Mouse (Mus musculus) brain, adult 2 months (tissue): ENCODE results near the gene Ppp1r15b.

Source experiments
- DNase-seq: peaks from one replicate; pipeline ENCODE4 v3.0.0; 2011; ENCODE audit warnings: low read depth, low spot score

The Ppp1r15b gene

DNA sequence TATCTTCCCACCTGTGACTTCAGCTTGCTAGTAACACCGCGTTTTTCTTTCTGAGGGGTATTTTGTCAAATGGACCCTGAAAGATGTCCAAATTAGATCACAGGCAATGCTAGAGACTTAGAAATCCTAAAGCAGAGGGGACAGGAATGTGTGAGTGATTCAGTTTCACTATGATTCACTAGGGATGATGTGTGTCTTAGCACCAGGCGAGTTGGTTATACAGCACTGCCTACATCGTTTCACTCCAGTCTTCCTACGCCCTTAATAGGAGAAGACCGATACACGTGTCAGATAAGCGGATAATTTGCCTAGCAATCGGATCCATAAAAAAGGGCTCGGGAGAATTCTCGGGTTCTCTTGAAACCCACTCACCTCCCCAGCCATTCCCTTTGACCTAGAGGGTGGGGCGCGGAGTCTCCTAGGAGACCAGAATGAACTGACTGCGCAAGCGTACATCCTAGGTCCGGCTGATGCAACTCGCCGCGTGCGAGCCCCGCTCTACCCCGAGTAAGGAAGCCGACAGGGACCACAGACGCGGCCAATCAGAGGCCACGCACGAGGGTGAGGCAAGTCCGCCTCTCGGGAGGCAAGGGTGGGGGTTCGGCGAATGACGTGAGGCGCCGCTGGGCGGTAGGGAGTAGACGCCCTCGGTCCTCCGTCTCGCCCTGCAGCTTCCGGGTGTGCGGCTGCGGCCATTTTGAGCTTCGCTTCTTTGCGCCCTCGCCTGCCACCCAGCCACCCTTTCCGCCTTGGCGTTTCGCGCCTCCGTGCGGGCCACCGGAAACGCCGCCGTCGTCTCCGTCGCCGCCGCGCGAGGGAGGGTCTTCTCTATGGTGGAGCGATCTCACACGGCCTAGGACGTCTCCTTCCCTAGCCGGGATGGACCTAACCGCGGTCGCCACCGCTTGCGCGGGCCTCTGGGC lies at the start of gene Ppp1r15b:
Gene Ppp1r15b, plus strand, starts transcription at position 506 of the 923 bp plus-strand sequence.
- DNase-seq: peak; percentile 100

DNA sequence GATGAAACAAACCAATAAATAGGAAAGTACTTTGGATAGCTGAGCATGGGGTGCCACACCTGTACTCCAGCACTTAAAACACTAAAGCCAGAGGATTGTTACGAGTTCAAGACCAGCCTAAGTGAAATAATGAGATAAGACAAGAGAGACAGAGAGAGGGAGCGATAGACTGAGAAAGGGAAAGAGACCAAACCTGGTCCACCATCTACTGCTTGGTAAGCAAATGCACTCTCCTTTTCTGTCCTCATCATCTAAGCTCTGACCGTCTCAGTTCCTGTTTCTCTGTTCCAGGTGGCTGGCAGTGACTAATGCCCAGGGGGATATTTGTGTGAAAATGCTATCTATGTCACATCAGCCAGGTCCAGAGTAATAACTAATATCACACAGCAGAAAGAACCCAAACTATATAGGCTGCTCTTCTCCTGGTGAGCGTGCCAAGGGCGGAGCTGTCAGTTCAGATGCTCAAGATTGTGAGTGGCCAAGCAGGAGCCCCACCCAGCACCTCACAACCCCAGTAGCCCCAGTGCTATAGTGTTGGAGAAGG lies 47.9 kb upstream of the Ppp1r15b start:
- no peak for DNase-seq

DNA sequence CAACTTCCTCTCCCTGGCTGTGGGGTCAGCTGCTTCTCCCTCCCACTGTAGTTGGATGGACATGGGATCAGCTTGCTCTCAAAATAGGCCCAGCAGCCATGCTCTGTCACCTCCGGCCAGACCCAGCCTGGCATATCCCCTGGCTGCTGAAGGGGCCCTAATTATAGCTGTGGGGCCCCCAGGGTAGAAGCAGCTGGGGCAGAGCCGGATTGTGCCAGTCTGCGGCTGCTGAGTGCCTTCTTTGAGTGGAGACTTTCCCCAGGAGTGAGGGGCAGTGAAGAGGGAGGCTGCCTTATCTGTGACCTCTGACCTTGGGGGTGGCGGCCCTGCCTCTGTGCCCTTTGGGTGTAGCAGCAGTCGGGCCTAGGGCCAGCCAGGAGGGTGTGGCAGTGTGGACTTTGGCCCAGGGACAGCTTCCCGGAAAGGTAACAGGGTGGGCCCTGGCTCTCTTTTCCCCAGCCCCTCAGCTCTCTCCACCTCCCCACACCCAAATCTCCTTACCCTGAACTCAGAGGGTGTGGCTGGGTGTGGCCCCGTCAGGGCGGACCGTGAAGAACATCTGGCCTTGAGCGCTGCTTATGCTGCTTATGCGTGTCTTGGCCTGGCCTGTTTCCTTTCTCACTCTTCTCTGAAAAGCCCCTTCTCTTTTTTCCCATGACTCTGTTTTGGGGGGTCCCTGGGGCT lies 46.9 kb upstream of the Ppp1r15b start:
- DNase-seq: no peak

DNA sequence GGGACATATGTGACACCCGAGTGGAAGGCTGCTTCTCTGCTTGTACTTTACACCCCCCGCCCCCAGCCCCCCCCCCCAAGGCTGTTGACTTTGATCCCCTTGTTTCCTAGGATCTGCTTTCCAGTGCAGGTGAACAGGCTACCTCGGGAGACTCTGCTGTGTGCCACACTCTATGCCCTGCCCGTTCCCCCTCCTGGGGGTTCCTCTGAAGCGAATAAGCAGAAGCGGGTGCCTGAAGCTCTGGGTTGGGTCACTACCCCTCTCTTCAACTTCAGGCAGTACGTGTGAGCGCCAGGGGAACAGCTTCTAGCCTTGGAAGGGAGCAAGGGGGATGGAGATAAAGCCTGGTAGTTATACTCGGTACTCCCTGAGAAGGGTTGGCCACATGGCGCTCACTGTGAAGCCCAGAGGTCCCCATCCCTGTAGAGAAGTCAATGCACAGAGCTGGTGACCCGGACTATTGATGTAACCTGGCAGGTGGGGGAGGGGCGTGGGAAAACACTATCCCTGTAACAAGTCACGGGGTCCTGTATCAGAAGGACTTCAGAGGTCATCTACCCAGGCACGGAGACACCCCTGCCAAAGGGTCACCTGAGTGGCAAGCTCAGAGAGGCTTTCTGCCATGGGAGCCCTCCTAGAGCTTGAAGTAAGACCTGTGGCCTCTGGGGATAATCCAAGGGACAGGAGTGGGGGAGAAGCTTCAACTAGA lies 46.1 kb upstream of the Ppp1r15b start:
- DNase-seq: no peak

DNA sequence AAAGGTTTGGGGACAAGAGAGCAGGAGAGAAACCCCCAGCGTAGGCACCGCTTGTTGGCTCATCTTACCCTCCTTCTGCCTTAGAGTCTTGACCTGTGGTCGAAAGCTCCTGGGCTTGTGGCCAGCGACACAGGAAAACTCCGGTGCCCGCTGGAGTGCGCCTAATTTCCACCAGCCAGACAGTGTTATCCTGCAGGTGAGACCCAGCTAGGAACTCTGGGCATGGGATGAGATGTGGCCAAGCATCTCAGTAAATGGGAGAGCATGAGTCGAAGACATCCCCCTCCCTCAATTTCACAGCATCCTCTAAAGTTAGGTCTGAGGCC lies 45.6 kb upstream of the Ppp1r15b start:
- DNase-seq: no peak

DNA sequence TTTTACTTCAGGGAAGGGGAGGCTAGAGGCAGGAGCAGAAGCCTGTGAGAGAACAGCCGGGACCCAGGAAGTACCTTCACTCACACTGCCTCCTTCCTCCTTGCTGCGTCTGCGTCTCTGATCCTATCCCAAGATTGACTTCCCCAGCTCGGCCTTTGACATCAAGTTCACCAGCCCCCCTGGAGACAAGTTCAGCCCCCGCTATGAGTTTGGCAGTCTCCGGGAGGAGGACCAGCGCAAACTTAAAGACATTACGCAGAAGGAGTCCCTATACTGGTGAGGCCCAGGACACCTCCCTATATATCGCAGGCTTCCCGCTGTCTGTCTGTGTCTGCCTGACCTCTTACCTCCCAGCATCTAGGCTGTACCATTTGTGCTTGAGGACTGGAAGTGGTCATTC lies 44.1 kb upstream of the Ppp1r15b start:
- no peak for DNase-seq

DNA sequence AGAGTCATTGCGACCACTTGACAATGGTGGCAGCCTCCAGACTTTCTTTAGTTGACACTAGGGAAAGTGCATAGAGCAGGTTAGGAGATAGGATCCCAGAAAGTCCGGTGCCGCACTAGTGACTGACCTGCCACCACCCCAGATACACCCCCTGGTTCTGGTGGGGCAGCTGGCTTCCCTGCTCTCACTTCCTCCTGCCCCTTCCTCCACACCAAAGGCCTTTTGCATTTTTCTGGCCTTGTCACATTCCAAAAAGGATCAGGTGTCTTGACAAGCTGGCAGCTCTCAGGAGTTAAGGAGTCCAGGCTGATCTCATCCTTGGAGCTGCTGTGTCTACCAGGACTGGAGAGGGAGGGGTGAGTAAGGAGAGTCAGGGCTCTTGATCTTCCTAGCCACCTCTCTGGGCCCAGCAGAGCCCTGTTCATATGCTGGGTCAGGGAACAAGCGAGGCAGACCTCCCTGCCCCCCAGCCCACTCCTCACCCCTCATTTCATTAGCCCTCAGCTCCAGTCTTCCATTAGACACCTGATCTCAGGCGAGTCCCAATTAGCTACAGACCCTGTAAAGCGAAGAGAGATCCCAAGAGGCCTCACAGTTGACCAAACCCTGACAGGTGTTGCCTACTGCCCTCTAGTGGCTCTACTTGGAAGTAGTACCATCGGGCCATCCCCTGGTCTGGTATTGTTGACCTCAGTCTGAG lies 43.6 kb upstream of the Ppp1r15b start:
- DNase-seq: peak; percentile 81

DNA sequence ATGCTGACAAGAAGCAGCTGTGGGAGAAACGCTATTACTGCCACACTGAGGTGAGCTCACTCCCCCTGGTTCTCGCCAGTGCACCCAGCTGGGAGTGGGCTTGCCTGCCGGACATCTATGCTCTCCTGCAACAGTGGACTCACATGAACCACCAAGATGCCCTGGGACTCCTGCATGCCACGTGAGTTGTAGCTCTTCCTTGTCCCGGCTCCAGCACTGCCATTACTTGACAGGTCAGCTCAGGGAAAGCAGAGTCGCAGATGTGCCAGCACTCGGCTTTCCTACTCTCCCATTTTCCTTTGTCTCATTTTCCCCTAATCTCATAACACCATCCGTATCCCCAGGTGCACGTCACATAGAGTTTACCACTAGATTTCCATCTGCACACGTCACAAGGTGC lies 42.7 kb upstream of the Ppp1r15b start:
- DNase-seq: no peak

DNA sequence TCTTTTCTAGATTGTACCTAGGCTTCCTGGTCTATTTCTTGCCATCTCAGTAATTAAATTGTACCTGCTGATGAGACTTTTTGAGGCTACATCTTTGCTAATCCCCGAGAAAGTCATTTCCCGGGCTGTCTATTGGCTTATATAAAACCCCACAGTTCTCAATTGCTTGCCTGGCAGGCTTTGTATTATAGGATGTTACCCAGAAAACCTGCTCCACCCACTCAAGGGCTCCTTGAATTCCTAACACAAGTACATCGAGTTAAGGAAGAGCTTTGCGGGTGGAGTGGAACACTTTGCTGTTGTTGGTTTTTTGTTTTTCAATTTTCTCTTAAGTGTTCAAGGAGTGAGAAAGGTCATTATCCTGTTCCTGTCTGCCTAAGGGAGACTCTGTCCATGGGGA lies 41.5 kb upstream of the Ppp1r15b start:
- peak; percentile 62 for DNase-seq

DNA sequence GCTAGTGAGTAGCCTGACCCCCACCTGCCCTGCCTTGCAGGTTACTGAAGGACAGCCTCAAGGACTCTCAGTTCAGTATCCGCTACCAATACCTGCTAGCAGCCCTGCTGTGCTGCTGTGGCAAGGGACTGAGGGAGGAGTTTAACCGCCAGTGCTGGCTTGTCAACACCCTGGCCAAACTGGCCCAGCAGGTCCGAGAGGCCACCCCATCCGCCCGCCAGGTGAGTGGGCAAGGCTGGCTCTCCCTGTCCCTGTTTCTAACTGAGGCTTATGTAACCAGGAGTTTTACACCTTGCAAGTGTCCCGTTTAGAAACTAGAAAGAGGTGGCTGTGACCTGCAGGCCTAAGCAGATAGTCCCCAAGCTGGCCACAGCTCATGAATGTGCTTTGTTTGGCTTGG lies 40.3 kb upstream of the Ppp1r15b start:
- DNase-seq: no peak

DNA sequence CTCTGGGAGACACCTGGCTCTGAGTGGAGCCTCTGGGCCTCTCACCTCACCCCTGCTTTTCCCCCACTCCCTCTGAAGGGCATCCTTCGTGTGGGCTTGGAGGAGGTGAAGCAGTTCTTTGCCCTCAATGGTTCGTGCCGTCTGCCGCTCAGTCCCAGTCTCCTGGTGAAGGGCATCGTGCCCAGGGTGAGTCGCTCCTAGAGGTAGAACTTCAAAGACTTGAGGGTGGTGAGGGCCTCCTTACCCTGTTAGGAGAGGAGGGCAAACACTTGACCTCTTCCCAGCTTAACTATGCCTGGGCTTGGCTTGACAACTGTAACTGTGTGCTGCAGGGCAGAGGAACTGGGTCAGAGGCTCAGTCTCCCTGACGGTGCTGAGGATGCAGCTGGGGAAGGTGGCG lies 39.5 kb upstream of the Ppp1r15b start:
- no peak for DNase-seq

DNA sequence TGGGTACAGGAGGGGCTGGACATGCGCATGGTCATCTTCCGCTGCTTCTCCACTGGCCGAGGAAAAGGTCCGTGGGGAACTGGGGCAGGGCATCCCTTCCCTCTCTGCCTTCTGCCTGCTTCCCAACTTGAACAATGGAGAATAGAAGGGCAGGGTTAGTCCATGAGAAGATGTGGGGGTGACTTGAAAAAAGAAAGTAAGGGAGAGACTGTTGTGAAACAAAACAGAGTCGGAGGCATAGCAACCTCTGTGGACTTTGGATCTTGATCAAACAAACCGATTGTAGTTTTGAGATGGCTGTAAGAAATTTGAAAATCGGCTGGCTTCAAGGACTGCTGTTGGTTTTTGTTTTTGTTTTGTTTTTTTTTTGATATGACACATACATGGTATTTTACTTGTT lies 37.2 kb upstream of the Ppp1r15b start:
- DNase-seq: no peak

DNA sequence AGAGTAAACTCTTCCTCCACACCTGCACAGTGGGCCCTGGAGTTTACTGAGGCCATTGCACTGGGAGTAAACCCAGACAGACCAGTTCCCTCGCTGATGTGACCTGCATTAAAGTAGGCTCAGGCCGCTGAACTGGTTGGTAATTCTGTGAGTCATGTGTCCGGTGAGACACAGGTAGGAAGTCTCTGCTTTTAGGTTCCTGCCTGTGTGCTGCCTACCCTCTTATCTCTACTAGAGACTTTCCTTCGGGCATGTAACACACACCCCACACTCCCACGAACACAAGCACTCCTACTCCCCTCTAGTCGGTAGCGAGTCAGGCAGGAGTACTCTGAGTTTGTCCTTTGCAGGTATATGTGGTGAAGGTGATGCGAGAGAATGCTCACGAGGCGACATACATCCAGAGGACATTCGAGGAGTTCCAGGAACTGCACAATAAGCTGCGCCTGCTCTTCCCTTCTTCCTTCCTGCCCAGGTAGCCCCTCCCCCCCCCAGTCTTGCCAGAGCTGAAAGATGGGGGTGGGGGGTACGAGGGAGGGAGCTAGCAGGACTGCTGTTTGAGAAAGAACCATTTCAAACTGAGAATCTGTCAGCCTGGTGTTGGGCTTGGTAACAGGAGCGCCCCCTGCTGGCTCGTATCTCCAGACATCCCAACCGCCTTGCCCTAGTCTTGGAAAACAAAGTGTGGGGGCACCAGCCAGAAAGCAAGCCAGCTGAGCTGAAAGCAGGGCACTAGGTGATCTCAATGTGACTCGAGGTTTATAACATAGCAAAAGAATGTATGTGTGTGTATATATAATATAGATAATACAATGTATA lies 29.8 kb upstream of the Ppp1r15b start:
- DNase-seq: peak; percentile 87

DNA sequence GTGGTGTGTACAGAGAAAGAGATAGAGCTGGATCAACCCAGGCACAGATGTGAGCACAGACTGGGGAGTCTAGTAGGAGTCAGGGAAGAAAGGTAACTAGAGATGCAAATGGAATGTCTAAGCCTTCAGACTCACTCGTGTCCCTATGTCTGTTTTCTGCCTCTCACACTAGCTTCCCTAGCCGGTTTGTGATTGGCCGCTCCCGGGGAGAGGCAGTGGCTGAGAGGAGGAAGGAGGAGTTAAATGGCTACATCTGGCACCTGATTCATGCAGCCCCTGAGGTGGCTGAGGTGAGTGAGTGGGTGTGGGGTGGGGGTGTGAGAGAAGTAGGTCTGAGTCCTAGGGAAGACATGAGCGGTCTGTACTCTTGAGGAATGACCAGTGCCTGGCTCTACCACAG lies 28.8 kb upstream of the Ppp1r15b start:
- no peak for DNase-seq

DNA sequence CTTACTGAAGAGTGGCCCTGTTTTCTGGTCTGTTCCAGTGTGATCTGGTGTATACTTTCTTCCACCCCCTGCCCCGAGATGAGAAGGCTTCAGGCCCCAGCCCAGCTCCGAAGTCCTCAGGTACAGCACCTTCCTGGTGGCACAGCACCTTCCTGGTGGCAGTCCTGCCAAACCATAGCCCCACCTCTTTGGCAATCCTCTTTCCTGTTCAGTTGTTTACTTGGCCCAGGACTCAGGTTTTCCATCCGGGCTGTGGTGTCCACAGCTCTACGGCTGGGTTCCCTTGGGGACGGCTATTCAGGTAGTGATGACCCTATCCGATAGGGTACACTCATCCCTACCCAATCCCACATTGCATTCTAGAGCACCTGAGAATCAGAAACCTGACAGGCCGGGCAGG lies 27.6 kb upstream of the Ppp1r15b start:
- no peak for DNase-seq

DNA sequence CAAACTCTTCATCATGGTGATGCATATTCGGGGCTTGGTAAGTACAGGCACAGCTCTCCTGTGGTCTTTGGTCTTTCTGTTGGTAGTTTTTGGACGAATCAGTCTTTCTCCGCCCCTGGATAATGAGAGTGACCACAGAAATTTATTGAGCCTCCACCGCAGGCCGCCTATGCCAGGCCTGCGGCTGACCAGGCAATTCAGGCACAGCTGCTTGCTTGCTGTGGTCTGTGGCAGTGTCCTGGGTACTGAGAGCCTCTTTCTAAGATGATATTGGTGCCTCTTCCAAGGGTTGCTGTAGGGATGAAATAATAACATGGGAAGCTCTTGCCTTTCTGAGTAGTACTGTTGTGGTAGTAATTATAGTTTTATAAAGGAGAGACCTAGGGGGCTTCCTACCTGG lies 27.1 kb upstream of the Ppp1r15b start:
- no peak for DNase-seq

DNA sequence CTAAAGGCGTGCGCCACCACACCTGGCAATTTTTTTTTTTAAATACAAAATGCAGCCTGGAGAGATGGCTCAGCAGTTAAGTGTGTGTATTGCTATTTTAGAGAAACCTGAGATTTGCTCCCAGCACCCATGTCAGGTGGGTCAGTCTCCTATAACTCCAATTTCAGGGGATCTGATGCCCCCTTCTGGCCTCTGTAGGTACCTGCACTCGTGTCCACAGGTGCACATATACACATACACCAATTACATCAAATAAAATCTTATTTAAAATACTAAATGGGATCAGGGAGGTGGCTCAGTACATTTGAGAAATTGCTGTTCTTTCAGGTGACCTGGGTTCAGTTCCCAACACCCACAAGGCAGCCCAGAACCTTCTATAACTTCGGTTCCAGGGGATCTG lies 14.8 kb upstream of the Ppp1r15b start:
- DNase-seq: no peak

DNA sequence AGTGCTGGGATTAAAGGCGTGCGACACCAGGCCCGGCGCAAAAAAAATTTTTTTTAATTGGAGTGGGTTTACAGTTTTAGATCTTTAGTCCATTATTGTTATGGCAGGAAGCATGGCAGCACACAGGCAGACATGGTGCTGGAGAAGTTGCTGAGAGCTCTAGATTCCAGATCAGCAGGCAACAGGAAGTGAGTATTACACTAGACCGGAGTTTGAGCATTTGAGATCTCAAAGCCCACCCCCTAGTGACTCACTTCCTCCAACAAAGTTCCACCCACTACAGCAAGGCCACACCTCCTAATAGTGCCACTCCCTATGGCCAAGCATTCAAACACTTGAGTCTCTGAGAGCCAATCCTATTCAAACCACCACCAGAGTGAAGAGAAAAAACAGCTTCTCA lies 12.8 kb upstream of the Ppp1r15b start:
- no peak for DNase-seq

DNA sequence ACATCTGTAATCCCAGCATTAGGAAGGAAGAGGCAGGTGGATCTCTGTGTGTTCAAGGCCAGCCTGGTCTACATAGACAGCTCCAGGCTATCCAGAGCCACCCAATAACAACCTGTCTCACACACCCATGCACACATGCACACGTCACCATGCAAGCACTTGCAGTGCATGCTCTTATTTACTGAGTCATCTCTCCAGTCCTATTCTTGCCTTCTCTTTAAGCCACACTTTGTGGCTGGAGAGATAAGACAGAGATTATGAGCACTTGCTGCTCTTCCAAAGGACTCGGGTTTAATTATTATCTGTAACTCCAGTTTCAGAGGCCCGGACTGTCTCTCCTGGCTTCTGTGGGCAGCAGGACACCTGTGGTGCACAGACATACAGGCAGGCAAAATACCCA lies 12.1 kb upstream of the Ppp1r15b start:
- no peak for DNase-seq

DNA sequence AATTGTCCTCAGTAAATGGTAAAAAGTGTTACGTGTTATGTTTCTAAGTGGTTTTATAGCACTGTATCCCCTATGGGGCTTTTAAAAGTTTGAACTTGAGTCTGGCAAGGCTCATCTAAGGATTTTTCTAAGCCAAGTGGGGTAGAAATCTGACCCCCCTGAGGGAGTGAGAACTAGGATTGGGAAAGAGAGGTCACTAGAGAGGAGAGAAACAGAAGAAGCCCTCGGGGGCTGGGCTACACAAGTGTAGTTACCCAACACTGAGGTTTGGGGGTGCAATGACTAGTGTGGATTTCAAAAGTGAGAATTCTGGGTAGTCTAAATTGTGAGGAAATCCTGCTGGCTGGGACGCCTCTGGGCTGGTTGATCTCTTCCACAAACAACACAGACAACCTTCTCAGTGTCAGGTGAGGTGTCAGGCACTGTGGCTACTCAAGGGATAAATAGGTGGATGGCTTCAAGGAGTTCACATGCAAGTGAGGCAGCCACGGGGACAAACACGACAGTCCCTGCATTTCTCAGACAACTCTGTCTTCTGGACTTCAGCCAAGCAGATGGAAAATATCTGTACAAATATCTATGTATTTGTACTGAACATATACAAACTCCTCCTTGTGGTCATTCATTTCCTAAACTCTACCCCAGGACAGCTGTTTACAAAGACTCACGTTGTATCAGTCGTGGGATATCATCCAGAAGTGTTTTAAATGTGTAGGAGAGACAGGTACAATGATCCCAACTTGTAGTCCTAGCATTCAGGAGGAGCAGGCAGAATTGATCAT lies 10.8 kb upstream of the Ppp1r15b start:
- no peak for DNase-seq
